Mouse (Mus musculus): ENCODE measurements at regions not wholly inside any gene's neighbourhood (a gene's known extent, or its start where the extent isn't known, plus 50 kb on each side); places are given as distances from the start of the nearest gene placed in this dataset.

DNA sequence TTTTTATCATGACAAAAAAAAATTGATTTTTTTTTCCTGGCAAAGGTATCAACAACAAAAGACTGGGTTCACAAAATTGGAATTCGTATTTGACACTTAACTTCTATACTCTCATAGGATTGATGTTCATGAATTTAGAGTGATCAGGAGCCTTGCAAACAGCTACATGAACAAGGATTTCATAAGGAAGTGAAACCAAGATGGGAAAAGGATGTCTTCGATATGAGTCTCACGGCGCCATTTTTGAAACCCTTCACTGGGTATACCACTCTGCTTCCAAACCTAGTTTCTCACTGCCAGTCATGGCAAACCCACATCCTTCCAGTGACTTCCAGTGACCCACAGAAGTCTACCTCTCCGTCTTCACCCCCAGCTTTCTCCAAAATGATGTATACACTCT, 157.8 kb upstream of the Tmc1 start:
- Histone ChIP-seq H3K4me2 (ENCODE audit: low read depth, low read length) (no peak overlapping the region), H3K36me3 (ENCODE audit: control insufficient read depth, insufficient read depth, low read length) (no peaks in the 10 kb centered on the region), H3K4me3 (ENCODE audit: low read length) (no peak overlapping the region), H3K9me3 (ENCODE audit: control insufficient read depth, low read length) (no peaks in the 10 kb centered on the region), H3K27ac (ENCODE audit: low read length) (no peak overlapping the region), H3K27me3 (replicated peaks; ENCODE audit: control insufficient read depth, insufficient read depth, low read length) (no peaks in the 10 kb centered on the region), H3K4me1 (ENCODE audit: control insufficient read depth, insufficient read depth, low read length) (peaks cover 14% of the 10 kb centered on the region), H3K9ac (ENCODE audit: low read depth, low read length) (no peak overlapping the region)
- 92% methylated on average over 5 of the region's 5 CpGs for WGBS
- ATAC-seq = no peak

DNA sequence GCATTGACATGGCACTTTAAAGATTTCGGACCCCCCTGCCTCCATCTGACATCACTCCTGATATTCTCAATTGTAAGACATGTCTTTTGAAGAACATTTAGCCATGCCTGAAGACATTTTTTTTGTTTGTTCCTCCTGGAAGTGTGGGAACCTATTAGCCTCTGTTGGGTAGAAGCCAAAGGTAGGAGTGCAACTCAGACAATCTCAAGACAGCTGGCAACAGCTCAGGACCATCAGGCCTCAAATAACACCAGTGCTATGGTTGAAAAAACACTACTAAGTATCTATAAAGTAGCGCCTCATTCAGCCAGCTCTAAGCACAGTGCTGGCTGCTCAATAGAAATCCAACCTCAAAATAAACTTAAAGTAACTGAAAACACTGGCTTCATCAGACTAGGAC, 154.3 kb upstream of the Tmc1 start:
- no peak overlapping the region for H3K4me3 ChIP-seq (ENCODE audit: low read length)
- H3K27ac ChIP-seq (ENCODE audit: low read length) = peak overlapping the region; percentile 95
- H3K9me3 ChIP-seq (ENCODE audit: control insufficient read depth, low read length) = no peaks in the 10 kb centered on the region
- no peak for ATAC-seq
- peaks cover 27% of the 10 kb centered on the region for H3K4me1 ChIP-seq (ENCODE audit: control insufficient read depth, insufficient read depth, low read length)
- H3K27me3 ChIP-seq (replicated peaks; ENCODE audit: control insufficient read depth, insufficient read depth, low read length) = no peaks in the 10 kb centered on the region
- no peaks in the 10 kb centered on the region for H3K36me3 ChIP-seq (ENCODE audit: control insufficient read depth, insufficient read depth, low read length)
- 79% methylated on average over 2 of the region's 2 CpGs for whole genome bisulfite sequencing
- 0 out of 2 replicates have a peak overlapping the region, but pooled peaks have one; percentile 29 for H3K9ac ChIP-seq (ENCODE audit: low read depth, low read length)
- no peak overlapping the region for H3K4me2 ChIP-seq (ENCODE audit: low read depth, low read length)

DNA sequence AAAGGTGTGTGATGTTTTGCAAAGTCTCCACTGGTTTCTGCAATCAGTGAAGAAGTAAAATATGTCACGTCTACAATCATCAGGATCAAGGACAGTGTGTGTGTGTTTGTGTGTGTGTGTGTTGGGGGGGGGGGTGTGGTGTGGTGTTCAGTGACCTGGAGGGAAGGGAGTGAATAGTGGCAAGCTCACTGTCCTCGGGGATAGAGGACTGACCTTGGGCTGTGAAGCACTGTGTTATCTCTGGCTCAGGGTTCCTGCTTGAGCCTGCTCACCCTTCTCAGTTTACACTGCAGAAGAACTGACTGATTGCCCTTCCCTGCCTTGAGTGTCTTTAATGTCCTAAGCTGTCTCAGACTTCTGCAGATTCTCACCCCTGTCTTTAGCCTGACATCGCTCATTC, 153.7 kb upstream of the Tmc1 start:
- 30% methylated on average over 3 of the region's 3 CpGs for WGBS
- no peaks in the 10 kb centered on the region for H3K9me3 ChIP-seq (ENCODE audit: control insufficient read depth, low read length)
- ATAC-seq = peak; percentile 67
- H3K9ac ChIP-seq (ENCODE audit: low read depth, low read length) = 0 out of 2 replicates have a peak overlapping the region, but pooled peaks have one; percentile 29
- H3K27me3 ChIP-seq (replicated peaks; ENCODE audit: control insufficient read depth, insufficient read depth, low read length) = no peaks in the 10 kb centered on the region
- peak overlapping the region; percentile 37 for H3K4me2 ChIP-seq (ENCODE audit: low read depth, low read length)
- H3K36me3 ChIP-seq (ENCODE audit: control insufficient read depth, insufficient read depth, low read length) = no peaks in the 10 kb centered on the region
- H3K27ac ChIP-seq (ENCODE audit: low read length) = peak overlapping the region; percentile 95
- H3K4me1 ChIP-seq (ENCODE audit: control insufficient read depth, insufficient read depth, low read length) = peaks cover 27% of the 10 kb centered on the region
- H3K4me3 ChIP-seq (ENCODE audit: low read length) = peak overlapping the region; percentile 22; the same call in 1 of the 2 replicates

DNA sequence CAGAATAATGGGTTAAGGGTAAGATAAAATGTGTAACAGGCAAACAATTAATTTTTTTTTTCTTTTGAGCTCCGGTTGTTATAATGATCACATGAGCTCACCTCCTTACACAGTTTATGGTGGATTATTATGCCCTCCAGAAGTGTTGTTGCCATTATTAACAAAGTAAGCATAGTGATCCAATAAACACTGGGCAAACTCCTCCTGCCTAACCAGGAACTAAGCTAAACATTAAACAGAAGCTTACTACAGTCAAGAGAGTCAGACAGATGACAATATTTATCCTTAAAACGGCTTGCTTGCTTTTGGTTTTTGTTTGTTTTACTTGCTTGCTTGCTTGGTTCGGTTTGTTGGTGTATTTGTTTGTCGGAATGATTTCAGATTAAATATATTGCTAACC, 153.3 kb upstream of the Tmc1 start:
- 0 out of 2 replicates have a peak overlapping the region, but pooled peaks have one; percentile 29 for H3K9ac ChIP-seq (ENCODE audit: low read depth, low read length)
- H3K4me3 ChIP-seq (ENCODE audit: low read length) = peak overlapping the region; percentile 22; the same call in 1 of the 2 replicates
- peak overlapping the region; percentile 95 for H3K27ac ChIP-seq (ENCODE audit: low read length)
- H3K9me3 ChIP-seq (ENCODE audit: control insufficient read depth, low read length) = no peaks in the 10 kb centered on the region
- WGBS = 30% methylated on average over 4 of the region's 4 CpGs
- H3K27me3 ChIP-seq (replicated peaks; ENCODE audit: control insufficient read depth, insufficient read depth, low read length) = no peaks in the 10 kb centered on the region
- H3K4me2 ChIP-seq (ENCODE audit: low read depth, low read length) = peak overlapping the region; percentile 37
- H3K4me1 ChIP-seq (ENCODE audit: control insufficient read depth, insufficient read depth, low read length) = peaks cover 27% of the 10 kb centered on the region
- peak; percentile 61 for ATAC-seq
- H3K36me3 ChIP-seq (ENCODE audit: control insufficient read depth, insufficient read depth, low read length) = no peaks in the 10 kb centered on the region

DNA sequence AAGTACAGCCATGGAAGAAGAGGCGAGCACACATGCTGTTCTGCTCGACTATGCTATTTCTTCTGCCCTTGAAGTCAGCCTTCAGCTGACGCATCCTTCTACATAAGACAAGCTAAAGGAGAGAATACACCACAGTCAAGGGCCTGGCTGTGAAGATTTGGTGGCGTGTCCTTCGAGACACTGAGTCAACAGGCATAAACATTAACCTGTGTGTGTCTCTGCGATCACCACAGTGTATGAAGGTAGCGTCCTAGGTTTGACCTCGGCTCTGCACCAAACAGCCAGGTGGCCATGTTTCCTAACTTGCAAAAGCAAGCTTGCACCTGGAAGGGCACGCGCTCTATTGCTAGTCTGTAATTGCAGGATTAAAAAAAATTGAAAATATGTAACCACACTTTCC, 152.8 kb upstream of the Tmc1 start:
- Histone ChIP-seq H3K4me3 (ENCODE audit: low read length) (no peak overlapping the region), H3K4me2 (ENCODE audit: low read depth, low read length) (peak overlapping the region; percentile 40), H3K9ac (ENCODE audit: low read depth, low read length) (no peak overlapping the region), H3K4me1 (ENCODE audit: control insufficient read depth, insufficient read depth, low read length) (peaks cover 27% of the 10 kb centered on the region), H3K36me3 (ENCODE audit: control insufficient read depth, insufficient read depth, low read length) (no peaks in the 10 kb centered on the region), H3K27me3 (replicated peaks; ENCODE audit: control insufficient read depth, insufficient read depth, low read length) (no peaks in the 10 kb centered on the region), H3K9me3 (ENCODE audit: control insufficient read depth, low read length) (no peaks in the 10 kb centered on the region), H3K27ac (ENCODE audit: low read length) (peak overlapping the region; percentile 95)
- ATAC-seq = peak; percentile 61
- WGBS = 59% methylated on average over 10 of the region's 10 CpGs

DNA sequence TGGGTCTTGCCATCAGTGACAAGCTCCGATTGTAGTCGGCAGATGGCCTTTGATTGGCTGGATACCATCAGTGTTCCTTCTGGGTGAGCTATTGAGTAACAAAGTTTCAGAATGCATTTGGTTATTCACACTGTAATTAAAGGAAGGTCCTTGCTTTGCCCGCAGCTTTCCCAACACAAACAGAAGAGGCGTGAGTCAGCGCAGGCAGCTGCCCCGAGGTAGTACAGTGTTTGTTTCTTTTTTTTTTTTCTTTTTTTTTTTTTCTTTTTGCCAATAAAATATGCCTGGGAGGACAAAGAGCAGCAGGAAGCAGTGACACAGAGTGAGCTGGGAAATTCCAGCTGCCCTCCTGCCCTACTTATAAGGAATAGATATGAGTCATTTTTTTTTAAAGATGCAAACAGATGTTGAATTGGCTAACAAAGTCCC, 152.3 kb upstream of the Tmc1 start:
- Histone ChIP-seq H3K27ac (ENCODE audit: low read length) (peak overlapping the region; percentile 95), H3K4me3 (ENCODE audit: low read length) (no peak overlapping the region), H3K36me3 (ENCODE audit: control insufficient read depth, insufficient read depth, low read length) (no peaks in the 10 kb centered on the region), H3K4me2 (ENCODE audit: low read depth, low read length) (peak overlapping the region; percentile 40), H3K27me3 (replicated peaks; ENCODE audit: control insufficient read depth, insufficient read depth, low read length) (no peaks in the 10 kb centered on the region), H3K9me3 (ENCODE audit: control insufficient read depth, low read length) (no peaks in the 10 kb centered on the region), H3K4me1 (ENCODE audit: control insufficient read depth, insufficient read depth, low read length) (peaks cover 27% of the 10 kb centered on the region), H3K9ac (ENCODE audit: low read depth, low read length) (no peak overlapping the region)
- 21% methylated on average over 6 of the region's 6 CpGs for WGBS
- ATAC-seq = peak; percentile 77

DNA sequence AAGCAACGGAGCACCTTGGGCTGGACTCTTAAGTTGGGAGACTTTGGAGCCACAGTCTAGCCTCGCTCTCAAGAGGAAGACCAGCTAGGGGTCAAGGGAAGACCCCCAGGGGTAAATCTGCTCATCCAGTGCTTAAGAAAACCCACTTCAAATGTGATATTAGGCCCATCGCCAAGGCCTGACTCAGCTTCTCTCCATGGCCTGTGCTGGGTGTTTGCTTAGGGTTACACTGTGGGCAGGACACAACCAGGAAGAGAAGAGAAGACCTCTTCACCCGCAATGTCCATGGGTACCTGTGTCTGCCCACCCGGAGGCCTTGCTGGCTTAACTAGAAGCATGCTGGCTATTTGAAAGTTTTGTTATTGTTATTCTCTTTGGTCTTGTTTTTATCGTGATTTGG, 151.0 kb upstream of the Tmc1 start:
- 90% methylated on average over 6 of the region's 6 CpGs for WGBS
- peaks cover 27% of the 10 kb centered on the region for H3K4me1 ChIP-seq (ENCODE audit: control insufficient read depth, insufficient read depth, low read length)
- no peaks in the 10 kb centered on the region for H3K9me3 ChIP-seq (ENCODE audit: control insufficient read depth, low read length)
- H3K36me3 ChIP-seq (ENCODE audit: control insufficient read depth, insufficient read depth, low read length) = no peaks in the 10 kb centered on the region
- no peak for ATAC-seq
- H3K4me2 ChIP-seq (ENCODE audit: low read depth, low read length) = no peak overlapping the region
- H3K27ac ChIP-seq (ENCODE audit: low read length) = peak overlapping the region; percentile 33; the same call in 1 of the 2 replicates
- H3K4me3 ChIP-seq (ENCODE audit: low read length) = no peak overlapping the region
- no peaks in the 10 kb centered on the region for H3K27me3 ChIP-seq (replicated peaks; ENCODE audit: control insufficient read depth, insufficient read depth, low read length)
- no peak overlapping the region for H3K9ac ChIP-seq (ENCODE audit: low read depth, low read length)

DNA sequence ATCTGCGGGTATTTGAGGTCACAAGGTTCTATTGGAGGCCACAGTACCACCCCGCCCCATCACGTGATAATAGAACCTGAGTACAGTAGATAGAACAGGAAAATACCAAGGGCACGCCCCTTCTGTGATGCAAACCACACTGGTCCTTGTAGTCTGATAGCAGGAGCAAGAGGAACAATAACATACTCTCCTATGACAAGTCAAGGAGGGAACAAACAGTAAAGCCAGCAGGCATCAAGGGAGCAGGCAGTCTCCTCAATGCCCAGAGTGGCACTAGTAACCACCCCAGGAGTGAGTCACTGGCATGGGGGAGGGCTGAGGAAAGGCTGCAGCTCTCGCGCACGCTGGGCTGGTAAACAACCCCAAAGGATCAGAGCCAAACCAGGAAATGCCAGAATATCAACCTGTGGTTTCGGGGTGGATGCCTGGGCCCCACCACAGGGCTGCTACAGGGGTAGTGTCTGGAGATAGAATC, 150.5 kb upstream of the Tmc1 start:
- Histone ChIP-seq H3K27ac (ENCODE audit: low read length) (peak overlapping the region; percentile 33; the same call in 1 of the 2 replicates), H3K4me2 (ENCODE audit: low read depth, low read length) (no peak overlapping the region), H3K9me3 (ENCODE audit: control insufficient read depth, low read length) (no peaks in the 10 kb centered on the region), H3K9ac (ENCODE audit: low read depth, low read length) (no peak overlapping the region), H3K4me1 (ENCODE audit: control insufficient read depth, insufficient read depth, low read length) (peaks cover 27% of the 10 kb centered on the region), H3K27me3 (replicated peaks; ENCODE audit: control insufficient read depth, insufficient read depth, low read length) (no peaks in the 10 kb centered on the region), H3K36me3 (ENCODE audit: control insufficient read depth, insufficient read depth, low read length) (no peaks in the 10 kb centered on the region), H3K4me3 (ENCODE audit: low read length) (no peak overlapping the region)
- WGBS = 75% methylated on average over 8 of the region's 8 CpGs
- peak; percentile 24 for ATAC-seq

DNA sequence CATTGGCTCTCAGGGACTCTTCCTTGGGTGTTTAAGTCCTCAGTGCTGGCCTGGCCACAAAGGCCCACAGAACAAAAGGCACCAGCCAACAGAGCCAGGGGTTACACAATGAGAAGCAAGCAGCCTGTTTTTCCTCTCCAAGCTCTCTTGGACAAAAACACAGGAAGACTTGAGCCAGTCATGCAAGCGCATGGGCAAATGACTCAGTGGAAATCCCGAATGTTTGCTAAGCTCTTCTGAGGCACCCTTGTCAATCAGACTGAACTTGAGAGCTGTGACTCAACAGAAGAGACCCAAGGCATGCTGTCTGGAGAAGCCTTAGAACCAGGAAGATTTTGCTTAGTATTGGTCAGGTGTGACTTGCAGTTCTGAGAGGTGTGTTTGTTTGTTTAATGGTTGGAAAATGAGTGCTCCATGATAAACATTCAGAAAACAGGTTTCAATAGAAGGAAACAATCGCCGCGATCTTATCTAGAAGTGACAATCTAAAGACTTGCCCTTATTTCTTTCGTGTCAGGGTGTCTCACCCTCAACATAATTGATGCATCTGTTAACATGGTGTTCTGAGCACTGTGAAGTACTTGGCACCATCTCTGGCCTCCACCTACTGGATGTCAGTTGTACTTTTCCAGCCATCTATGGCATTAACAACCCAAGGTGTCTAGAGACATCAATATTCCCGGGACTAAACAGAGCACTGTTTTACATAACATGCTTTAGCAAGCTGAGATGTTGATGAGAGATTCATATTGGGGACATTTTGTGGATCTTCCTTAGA, 124.0 kb upstream of the Tmc1 start:
- no peak for ATAC-seq
- no peaks in the 10 kb centered on the region for H3K9me3 ChIP-seq (ENCODE audit: control insufficient read depth, low read length)
- no peaks in the 10 kb centered on the region for H3K36me3 ChIP-seq (ENCODE audit: control insufficient read depth, insufficient read depth, low read length)
- no peak overlapping the region for H3K4me3 ChIP-seq (ENCODE audit: low read length)
- no peak overlapping the region for H3K9ac ChIP-seq (ENCODE audit: low read depth, low read length)
- WGBS = 77% methylated on average over 7 of the region's 7 CpGs
- H3K4me1 ChIP-seq (ENCODE audit: control insufficient read depth, insufficient read depth, low read length) = no peaks in the 10 kb centered on the region
- H3K4me2 ChIP-seq (ENCODE audit: low read depth, low read length) = no peak overlapping the region
- no peaks in the 10 kb centered on the region for H3K27me3 ChIP-seq (replicated peaks; ENCODE audit: control insufficient read depth, insufficient read depth, low read length)
- no peak overlapping the region for H3K27ac ChIP-seq (ENCODE audit: low read length)

Data from intestine, embryonic 16.5 days (tissue).